Mouse (Mus musculus) cerebellum, postnatal 25 days (tissue): ENCODE measurements around the gene Btg1-ps1.
"Not testable (repeated sequence)": the region's sequence is repeated elsewhere in the genome, so short reads cannot be mapped to it uniquely, and the experiment has no call there.

Source experiments
- DNase-seq, 2 experiments: peaks; one replicate each; pipeline ENCODE4 v3.0.0; 2021; ENCODE audit warnings: mixed read lengths in 2 of 2

Btg1-ps1 gene

DNA sequence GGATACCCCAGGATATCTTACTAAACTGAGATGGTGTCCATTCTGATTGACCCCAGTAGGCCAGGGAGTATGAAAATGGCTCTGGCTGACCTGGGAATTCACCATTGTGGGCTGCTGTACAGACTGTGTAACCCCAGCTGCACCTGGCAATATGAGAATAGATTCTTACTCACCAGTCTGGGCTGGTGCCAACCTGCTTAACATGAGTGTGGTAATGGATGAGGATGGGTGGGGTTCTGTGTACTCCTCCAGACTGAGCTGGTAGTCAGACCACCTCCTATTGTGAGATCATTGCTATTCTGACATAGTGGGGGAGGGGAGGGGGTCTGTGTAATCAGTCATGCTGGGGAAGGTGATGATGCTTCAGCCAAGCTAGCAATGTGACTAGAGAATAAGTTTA is at the start of gene Btg1-ps1:
Gene Btg1-ps1, minus strand, starts transcription at position 219 of the 400 bp plus-strand sequence.
- DNase-seq: not testable (repeated sequence)

DNA sequence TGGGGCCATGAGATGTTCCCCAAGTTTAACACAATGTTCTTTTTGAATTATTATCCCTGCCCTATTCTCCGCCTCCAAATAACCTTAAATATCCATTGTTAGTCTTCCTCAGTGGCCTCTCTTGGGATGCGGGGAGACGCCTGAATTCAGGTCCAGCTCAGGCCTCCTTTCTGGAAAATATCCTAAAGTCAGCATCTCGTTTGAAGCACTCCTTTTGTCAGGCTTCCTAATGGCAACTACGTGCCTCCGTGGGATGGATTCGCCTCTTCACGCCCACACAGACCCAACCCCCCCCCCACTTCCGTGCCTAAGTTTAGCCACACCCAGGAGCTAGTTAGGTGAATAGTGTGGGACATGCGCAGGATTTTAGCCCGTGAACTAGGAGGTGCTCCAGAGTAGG is 47.6 kb upstream of the Btg1-ps1 start, which contains the start of gene Rhox10:
Gene Rhox10, plus strand, starts transcription at position 301 of the 400 bp plus-strand sequence.
- no peak for DNase-seq

DNA sequence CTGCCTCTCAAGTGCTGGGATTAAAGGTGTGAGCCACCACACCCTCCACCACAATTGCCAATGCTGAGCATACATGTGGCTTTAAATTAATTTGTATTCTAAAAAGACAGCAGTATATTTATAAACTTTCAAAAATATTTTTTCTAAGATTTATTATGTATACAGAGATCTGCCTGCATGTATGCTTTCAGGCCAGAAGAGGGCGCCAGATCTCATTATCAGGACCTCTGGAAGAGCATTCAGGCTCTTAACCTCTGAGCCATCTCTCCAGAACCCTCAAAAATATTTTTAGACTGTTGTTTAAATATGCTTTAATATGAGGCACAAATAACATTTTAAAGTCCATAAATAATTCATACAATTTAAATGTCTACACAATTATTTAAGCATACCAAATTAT is 42.9 kb upstream of the Btg1-ps1 start:
- peak in 1 of 2 experiments; percentile 14 for DNase-seq

DNA sequence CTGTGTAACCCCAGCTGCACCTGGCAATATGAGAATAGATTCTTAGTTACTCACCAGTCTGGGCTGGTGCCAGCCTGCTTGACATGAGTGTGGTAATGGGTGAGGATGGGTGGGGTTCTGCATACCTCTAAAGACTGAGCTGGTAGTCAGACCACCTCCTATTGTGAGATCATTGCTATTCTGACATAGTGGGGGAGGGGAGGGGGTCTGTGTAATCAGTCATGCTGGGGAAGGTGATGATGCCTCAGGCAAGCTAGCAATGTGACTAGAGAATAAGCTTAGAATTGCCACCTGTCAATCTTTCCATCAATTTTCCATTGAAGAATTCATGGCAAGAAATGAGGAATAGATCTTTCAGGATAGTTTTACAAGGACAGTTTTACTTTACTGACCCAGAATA is 24.4 kb upstream of the Btg1-ps1 start, which contains the start of gene Btg1-ps2:
Gene Btg1-ps2, minus strand, starts transcription at position 101 of the 400 bp plus-strand sequence.
- not testable (repeated sequence) for DNase-seq

DNA sequence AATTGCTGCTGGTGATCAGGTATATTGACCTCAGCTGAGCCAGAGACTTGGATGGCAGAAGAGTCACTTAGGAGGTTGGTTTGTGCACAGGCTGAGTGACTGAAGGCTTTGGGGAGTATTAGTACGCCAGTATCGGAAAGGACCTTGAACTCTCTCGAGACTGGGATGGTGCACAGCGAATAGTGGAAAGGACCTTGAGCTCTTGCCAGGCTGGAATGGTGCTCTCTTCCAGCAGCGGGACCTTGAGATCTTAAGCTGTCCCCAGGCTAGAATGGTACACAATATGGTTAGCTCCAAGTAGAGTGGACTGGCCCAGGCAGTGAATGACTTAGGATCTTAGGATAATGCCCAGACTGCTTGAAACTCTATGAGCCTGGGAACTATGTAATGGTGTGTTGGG is 21.1 kb upstream of the Btg1-ps1 start:
- DNase-seq: no peak

DNA sequence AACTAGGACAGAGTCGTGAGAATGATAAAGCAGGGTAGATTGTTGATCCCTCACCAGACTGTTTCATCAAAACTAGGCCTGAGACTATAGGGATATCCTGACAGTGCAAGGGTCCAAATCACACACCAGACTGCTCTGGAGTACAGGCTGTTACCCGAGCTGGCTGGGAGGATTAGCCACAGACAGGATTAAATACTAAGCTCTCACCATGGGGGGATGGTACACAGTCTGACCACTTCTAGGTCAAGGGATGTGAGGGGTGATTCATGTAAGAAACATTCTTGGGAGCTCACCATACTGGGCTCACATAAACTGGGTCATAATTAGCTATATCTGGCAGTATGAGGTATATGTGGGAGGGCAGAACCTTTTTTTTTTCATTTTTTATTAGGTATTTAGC is 15.2 kb upstream of the Btg1-ps1 start:
- no peak for DNase-seq

DNA sequence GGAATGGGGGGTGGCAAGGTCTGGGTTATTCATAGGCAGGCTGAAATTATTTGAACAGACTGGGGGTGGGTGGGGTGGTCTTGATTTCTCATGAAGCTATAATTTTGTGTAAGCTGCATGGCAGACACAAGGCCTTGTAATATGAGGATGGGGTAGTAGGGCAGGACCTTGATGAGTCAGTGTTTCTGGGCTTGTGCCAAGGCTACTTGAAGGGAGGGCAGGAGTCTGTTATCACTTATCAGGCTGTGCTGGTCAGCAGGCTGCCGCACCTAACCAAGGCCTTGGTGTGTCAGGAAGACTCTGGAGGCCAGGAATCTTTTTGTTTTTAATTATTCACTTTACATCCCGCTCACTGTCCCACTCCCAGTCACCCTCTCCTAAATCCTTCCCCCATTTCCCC is 9.9 kb downstream of the Btg1-ps1 start:
- no peak for DNase-seq
